Mouse (Mus musculus): ENCODE results near the gene Fes.

The Fes gene

DNA sequence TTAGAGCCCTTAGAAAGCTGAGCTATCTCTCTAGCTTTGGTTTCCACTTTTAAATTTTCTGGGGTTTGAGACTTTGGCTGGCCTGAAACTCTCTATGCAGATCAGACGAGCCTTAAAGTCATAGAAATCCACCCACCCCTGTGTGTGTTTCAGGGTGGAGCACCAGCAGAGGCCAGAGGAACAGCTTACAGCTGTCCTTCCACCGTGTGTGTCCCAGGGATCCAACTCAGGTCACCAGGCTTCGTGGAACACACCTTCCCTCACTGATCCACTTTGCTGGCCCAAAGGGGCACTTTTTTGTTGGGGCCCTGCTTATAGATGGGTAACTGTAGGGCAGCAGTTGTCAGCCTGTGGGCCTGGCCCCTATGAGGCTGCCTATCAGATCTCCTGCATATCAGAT, 13.5 kb downstream of the Fes start:
- no peak for DNase-seq

DNA sequence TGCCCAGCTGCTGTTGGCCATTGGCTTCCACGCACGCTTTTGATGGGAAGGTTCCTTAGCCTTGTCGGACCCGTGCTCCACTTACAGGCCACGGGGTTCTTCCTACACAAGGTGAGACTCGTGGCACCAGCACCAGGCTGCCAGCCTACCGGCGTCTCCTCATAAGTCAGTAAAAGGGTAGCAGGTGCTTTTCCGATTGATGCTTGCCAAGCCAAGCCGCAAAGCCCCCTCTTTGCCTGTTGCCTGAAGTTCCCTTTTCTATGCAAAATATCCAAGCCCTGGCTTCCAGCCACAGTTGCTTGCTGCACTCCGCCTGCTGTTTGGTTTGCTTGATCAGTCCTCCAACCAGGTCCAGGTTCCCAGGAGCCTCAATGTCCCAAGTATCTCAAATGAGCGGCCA, 13.9 kb downstream of the Fes start:
- DNase-seq = no peak

DNA sequence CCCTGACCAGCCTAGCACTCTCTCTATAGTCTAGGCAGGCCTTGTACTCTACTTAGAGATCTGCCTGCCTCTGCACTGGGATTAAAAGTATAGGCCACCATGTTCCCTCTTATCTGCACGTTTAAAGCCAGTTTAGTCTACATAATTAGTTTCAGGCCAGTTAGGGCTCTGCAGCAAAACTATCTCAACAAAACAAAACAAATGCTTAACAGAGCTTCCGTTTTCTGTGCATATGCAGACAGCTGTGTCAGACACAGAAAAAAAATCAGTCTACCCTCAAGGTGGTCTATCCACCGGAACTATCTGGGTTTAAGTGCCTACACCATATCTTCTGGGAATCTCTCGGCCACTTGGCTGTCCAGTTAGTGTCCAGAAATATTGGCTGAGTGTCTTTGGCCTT, 14.4 kb downstream of the Fes start:
- DNase-seq = no peak

DNA sequence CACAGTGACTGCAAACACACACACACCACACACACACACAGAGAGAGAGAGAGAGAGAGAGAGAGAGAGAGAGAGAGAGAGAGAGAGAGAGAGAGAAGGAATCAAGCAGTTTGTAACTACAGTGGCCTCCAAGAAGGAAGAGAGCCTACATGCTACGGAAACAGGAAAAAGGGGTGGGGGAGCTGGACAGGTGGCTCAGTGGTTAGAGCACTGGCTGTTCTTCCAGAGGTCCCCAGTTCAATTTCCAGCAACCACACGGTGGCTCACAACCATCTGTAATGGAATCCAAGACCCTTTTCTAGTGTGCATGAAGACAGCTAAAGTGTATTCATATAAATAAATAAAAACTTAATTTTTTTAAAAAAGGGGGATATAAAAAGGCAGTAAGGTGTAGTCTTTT, 15.1 kb downstream of the Fes start:
- DNase-seq = no peak

DNA sequence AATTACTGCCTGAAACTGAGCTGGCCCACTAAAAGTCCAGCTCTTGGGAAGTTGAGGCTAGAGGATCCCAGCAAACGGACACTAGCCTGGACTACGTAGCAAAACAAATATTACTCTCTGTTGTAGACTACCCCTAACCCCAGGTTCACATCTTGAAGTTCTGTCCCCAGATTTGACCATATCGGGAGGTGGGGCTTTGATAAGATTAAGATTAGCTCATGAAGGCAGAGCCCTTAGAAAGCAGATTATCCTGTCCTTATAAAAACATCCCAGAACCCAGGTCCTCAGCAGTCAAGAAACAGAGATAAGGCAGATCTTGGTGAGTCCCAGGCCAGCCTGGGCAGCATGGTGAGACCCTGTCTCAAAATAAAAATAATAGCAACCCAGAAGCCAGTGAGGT, 15.6 kb downstream of the Fes start:
- no peak for DNase-seq

DNA sequence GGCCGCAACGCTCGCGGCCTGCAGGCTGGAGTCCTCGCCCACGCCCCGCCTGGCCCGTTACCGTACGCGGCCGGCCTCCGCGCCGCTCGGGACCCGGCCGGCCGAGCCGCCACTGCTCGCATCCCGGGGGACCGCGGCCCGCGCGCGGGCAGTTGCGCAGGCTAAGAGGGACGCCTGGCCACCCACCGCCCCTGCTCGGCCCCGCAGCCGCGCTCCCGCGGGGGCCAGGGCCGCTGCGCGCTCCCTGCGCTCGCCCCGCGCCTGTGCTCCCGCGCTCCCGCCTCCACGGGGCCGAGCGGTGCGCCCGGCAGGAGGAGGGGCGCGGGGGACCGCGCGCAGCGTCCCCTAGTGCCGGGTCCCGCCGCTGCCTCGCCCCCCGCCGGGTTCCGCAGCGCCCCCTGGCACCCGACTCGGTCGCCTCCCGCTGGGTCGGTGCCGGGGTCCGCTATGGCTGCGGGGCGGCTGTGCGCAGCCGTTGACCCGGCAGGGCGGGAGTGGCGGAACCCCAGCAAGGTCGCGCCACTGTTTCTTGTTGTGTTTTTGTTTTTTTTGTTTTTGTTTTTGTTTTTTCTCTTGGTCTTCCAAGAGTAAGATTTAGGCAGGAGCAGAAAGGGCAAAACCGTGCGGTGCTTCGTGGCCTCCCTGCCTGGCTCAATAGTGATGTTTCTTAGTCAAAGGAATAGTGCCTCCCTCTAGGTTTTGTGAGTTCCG, 16.6 kb downstream of the Fes start, which contains the start of gene Man2a2:
Gene Man2a2, minus strand, starts transcription at position 335 of the 711 bp plus-strand sequence.
- DNase-seq = peak; percentile 98

DNA sequence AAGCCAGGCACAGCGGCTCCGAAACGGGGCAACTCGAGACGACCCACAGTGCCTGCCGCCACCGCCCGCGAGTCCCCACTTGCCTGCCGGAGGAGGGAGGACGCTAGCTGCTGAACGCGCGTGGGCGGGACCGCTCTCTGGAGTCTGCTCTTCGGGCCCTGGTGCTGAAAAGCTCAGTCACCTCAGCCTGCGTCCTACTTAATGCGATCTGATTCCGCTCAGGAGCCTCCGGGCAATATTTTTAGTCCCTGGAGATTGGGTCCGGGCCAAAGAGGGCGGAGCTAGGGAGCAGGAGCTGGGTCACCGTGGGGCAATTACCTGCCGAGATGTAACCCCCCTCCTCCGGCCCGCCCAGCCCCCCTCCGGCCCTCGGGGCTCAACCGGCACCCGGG, 17.1 kb downstream of the Fes start:
- peak; percentile 98 for DNase-seq

DNA sequence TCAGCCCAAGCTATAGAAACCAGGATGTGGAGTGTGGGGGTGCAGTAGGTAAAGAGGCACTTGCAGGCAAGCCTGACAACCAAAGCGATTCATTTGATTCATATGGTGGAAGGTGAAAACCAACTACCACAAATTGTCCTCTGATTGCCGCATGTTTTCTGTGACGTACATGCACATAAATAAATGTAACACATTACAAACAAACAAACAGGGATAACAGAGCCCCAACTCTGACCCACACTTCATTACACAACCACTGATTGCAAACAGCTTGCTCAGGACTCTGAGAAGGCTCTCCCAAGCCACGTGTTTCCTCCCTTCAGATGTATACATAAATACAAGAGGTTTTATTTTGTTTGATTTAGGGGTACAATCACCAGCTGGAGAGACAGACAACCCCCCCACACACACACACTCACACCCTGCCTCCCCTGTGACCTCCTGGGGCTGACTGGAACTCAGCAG, 17.7 kb downstream of the Fes start:
- DNase-seq = peak; percentile 89

DNA sequence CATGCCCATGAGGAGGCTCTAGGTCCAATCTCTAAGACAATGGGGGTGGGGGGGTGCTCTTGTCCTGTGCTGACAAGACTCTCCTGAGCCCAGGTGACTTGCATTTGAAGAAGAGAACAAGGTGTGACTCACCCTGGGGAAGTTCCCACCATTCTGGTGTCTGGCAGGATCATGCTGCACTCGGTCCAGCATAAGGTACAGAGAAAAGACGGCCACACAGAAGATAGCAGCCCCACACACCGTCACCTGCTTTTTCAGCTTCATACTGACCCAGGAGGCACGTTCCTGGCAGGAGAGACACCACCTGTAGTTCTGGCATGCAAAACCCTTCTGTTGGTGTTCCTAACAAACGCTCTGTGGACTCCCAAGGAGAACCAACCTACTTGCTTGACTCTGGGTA, 18.3 kb downstream of the Fes start:
- DNase-seq = peak; percentile 93

DNA sequence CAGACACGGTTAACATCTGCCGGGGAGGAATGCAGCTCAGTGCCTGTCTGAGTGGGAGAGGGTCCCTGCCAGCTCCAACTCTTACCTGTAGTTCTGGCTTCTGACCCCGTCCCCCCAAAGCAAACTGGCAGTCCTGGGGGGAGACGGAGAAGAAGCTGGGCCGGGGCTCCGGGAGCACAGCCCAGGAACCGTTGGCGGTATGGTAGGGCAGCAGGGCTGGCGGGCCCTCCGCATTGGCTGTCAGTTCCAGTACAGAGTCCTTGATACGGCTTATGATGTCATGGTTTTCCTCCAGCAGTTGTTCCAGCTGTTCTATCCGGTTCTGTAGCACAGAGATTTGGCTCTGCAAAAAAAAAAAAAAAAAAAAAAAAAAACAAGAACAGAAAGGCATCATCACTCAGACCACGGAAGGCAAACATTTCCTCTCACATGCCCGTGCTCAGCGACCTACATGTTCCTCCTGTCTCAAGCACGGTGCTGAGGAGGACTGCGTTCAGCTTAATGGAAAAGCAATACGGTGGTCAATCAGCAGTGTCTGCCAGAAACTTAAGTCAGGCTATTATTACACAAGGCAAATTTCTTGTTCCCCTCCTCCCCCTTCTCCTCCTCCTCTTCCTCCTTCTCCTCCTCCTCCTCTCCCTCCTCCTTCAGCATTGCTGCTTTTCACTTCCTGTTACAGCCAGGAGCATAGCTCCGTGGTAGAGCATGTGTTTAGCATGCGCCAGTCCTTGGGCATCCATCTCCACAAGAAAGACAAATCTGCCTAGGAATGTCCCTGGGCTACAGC, 18.9 kb downstream of the Fes start:
- peak; percentile 96 for DNase-seq

DNA sequence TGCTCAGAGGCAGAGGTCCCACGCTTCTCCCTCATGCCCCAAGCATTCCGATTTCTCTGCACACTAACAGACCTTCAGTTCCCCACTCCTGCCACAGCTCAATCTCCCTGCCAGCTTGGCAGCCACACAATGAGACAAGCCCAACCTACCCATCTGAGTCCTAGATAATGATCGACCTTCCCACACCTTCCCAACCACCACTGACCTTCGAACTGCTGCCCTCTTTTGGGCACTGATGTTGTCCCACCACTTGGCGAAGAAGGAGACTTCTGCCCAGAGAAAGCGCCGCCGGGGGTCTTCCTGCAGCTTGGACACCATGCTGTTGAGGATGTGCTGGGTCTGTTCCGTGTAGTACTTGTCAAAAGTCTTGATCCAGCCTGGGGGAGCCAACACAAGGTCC, 19.7 kb downstream of the Fes start:
- DNase-seq = peak; percentile 92

DNA sequence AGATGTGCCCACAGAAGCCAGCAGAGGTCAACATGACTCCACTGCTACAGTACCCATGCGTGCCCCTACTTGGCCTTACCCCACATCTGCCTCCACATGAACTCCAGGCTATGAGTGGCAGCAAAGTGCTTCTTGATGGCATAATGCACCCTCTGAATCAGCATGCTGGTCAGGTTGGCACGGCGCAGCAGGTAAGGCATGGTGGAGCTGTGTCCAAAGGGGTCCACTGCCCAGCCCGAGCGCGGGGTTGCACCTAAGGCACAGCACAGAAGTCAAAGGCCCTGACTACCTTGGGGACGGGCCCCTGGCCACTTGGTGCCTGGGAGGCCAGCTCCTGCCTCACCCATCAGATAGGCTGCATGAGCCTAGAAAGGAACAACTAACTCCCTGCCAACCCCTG, 20.5 kb downstream of the Fes start:
- DNase-seq = peak; percentile 92

DNA sequence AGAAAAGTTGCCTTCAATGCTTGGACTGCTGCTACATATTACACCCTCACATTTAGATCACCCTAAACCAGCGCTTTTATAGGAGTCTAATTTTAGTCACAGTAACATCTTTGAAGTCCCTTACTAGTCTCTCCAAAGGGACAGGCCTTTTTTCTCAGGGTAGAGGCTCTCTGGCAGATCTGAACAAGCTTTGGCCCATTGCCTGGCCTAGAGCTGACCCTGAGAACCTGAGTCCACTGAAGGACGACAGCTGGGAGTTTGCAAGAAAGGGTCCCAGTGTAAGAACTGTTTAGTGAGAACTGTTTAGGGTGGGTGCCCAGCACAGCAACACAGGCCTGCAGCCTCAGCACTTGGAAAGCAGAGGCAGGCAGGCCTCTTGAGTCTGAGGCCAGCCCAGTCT, 22.0 kb downstream of the Fes start:
- DNase-seq = peak; percentile 94

DNA sequence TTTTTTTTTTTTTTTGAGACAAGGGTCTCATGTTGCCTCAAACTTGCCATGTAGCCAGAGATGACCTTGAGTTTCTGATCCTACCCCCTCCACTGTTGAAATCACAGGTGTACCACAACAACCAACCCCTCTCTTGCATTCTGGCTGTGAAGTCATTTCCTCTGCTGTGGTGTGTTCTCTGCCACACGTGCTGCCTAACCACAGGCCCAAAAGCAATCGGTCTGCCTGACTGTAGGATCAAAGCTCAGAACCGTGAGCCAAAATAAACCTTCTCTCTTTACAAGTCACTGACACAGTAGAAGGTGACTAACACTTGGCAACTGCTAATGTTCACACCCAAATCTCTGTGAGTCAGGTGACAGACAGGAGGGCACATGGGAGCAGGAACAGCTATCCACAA, 27.3 kb downstream of the Fes start:
- no peak for DNase-seq

DNA sequence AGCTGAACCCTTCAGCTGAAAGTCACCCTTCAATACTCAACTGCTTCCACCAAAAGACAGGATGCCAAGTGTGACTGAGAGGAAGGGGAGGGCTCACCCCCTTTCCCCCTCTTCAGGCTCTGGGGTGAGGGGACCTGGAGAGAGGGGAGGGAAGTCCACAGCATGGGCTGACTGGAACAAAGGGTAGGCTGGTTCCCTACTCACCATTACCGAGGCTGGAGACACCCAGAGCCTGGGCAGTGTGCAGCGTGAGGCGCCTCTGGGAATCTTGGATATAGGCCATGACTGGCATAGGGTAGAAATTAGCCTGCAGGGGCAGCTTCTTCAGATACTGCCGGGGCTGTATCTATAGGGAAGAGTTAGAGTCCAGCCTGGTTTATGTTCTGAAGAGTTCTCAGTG, 29.7 kb downstream of the Fes start:
- no peak for DNase-seq

DNA sequence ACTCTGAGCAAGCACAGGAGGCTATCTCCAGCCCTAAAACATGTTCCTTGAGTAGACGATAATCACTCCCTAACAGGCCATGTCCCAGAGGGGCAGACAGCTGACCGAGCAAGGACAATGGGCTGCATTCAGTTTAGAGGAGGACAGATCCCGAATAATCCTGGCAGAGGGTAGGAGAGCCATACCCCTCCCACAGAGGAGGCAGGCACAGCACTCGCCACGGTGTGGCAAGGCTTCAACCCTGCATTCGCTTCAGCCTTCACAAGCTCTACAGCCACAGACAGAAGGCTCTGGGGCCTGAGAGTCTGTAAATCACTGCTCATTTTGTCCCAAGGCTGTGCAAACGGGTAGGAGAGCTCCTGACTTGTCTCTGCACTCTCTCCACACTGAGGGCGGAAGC, 30.6 kb downstream of the Fes start:
- DNase-seq = peak; percentile 96

DNA sequence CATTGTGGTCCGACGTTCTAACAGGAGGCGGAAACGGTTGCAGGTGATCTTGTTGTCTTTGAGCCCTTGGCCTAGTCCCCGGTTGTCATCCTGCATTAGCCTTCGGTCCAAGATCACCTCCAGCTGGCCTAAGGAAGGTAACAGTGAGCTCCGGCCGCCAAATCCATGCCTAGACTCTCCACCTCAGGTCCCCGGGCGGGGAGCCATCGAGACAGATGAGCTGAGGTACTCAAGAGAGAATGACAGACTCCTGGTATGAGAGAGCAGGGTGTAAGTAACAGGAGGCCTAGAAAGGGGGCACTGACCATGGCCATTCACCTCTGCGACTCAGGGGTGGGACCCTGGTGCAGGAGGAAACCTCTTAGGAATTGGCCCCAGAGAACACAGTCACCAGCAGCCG, 31.4 kb downstream of the Fes start:
- peak; percentile 92 for DNase-seq

DNA sequence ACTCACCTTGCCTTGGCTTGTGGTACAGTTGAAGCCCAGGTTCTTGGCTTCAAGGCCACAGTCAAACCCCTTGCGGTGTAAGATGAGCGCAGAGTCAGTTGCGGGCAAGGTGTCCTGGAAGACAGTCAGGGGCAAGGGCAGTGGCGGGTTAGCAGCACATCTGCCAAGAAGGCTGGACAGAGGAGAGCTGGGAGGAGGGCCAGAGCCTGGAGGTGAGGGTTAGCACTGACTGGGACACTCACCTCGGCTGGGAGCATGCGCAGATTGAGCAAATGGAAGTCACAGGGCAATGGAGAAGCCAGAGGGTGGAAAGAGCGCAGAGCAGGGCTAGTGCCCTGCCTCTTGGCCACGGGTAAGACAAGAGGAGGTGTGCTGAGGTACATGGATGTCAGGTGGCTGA, 34.8 kb downstream of the Fes start:
- no peak for DNase-seq

DNA sequence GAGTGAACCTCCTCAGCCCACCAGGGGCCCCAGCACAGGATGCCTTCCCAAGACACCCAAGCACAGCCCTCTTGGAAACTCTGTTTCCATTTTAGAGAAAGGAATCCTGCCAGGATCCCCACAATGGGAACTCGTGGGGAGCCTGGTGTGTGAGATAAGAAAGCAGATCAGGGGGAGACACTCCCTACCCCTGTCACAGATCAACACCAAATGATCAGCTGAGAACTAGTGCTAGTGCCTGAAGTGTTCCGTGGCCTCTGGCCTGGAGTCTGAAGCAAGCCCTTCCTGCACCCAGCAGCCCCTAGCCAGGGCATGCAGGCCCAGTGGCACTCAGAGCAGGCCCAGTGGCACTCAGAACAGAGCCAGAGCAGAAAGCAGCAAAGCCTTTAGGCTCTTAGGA, 36.9 kb downstream of the Fes start:
- DNase-seq = no peak

DNA sequence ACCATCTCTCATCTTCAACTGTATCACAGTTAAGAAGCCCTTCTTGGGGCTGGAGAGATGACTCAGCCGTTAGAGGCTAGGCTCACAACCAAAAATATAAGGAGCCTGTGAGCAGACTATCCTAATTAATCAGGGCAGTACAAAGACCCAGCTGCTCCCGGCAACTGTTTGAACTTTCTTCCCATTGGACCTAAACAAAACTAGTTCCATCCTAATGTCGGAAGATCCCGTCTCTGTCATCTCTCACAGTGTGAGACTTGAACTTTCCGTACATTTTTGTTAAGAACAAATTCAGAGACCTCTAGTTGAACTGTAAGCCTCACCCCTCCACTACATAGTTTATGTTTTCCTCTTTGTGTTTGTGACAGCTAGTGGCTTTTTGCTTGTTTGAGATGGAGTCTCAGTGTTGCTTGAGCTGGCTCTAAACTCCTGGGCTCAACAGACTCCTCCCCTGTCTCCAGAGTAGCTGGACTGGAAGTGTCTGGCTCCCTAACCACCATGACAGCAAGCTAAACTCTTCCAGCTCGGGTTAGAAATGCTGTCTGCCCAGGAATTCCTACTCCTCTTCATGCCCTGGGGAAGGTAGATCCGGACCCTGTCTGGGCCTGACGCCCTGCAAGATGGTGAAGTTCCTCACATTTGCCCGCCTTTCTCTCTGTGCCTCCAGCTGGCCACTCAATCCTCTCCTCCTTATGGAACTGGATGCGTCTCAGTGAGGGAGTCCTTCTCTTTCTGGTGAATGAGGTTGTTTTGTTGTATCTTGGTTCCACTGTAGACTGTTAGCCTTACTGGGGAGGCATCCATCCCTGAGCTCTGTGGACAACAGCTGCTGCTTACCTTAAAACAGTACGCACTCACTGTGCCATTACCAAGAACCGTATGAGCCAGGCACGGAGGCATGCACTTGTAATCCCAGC, 39.8 kb downstream of the Fes start:
- peak; percentile 90 for DNase-seq

DNA sequence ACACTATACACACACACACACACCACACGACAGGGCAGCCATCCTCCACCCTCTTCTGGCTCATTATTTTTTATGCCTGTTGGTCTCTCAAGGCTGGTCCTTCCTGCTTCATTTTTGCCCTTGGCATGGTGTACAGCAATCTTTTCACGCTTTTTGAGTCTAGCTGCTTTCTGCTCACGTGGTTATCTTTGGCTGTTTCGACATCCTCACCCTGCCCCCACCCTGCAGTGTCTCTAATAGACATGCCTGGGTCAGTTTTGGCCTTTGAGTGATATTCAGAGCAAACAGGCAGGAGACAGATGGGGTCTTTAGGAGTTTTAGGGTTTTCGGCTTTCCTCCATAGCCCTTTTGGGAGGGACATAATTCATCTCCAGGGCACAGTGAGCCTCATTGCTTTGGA, 40.9 kb downstream of the Fes start:
- DNase-seq = no peak

DNA sequence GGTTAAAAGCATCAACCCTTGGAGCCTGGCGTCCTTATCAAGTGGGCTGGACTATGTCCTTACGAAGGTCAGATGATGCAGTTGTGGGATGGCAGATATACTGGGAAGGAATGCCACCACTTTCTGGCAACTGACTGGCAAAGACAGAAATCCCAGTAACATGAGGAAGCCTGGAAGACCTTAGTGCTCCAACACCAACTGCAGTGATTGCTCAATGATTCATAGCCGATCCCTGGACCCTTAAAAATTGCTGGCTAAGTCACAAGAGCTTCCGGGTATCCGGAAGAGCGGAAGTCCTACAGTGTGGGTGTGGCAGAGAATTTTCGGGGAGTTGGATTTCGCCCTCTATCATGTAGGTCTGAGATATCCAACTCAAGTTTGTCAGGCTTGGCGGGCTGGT, 41.6 kb downstream of the Fes start:
- DNase-seq = no peak

DNA sequence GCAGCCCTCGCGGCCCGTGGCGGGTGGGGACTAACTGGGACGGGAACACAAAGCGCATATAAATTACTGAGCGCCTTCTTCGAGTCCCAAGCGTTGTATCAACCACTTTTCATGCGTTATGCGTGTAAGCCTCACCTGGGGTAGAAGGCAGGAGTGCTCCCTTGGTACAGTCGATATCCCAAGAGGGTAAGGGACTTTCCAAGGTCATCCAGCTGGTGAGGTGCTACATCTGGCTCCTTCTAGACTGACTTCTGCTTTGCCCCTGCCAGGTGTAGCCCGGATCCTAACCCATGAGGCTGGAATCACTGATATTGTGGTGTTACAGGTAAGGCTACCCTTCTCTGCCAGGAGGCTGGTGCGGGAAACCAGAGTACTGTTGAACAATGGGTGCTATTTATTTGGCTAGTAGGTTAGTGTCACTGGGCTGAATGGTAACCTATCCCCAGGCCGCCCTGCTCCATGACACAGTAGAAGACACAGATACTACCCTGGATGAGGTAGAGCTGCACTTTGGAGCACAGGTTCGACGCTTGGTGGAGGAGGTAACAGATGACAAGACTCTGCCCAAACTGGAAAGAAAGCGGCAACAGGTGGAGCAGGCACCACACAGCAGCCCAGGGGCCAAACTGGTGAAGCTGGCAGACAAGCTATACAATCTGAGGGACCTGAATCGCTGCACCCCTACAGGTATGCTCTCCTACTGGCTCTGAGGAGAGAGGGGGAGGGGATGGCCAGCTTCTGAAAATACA, 44.3 kb downstream of the Fes start:
- no peak for DNase-seq

Data from heart, adult 11 months (tissue).